Mouse (Mus musculus) heart, adult 2 months (tissue): ENCODE results near the gene Lyl1.

Experiments
- CTCF ChIP-seq: fragments of 200-600 bp; IDR thresholded peaks from 2 replicates; pipeline ENCODE4 v1.8.1; 2022; ENCODE audit warnings: antibody characterized with exemption, mild to moderate bottlenecking, moderate library complexity
- EP300 ChIP-seq: fragments of 200-500 bp; IDR thresholded peaks from 2 replicates; pipeline ENCODE4 v1.6.1; 2011; ENCODE audit warnings: low read depth, low read length, control low read depth; ENCODE audit not compliant: insufficient read depth
- POLR2A ChIP-seq: fragments of 200-500 bp; IDR thresholded peaks from 2 replicates; pipeline ENCODE4 v1.6.1; 2011; ENCODE audit warnings: mild to moderate bottlenecking, low read depth, low read length, control low read depth; ENCODE audit not compliant: insufficient read depth

- no peak for TF ChIP-seq CTCF
- TF ChIP-seq POLR2A, result no peak
- no peak for TF ChIP-seq EP300
Observed at GRCm38 (mm10) chr8:84752734-84753582, 51.7 kb downstream of the Lyl1 start.
